Mouse (Mus musculus): Measurements from ENCODE around the gene Syap1. TPM values are rescaled to one million over a fixed set of nuclear protein-coding genes. Genes with fewer than 3 reads are reported as not detected.

The Syap1 gene
- 18.6 and 20.7 TPM in 2 replicates for polyA plus RNA-seq (2015; fragmentation: Nextera tagmentation; extraction: Ambion mirVana)

DNA sequence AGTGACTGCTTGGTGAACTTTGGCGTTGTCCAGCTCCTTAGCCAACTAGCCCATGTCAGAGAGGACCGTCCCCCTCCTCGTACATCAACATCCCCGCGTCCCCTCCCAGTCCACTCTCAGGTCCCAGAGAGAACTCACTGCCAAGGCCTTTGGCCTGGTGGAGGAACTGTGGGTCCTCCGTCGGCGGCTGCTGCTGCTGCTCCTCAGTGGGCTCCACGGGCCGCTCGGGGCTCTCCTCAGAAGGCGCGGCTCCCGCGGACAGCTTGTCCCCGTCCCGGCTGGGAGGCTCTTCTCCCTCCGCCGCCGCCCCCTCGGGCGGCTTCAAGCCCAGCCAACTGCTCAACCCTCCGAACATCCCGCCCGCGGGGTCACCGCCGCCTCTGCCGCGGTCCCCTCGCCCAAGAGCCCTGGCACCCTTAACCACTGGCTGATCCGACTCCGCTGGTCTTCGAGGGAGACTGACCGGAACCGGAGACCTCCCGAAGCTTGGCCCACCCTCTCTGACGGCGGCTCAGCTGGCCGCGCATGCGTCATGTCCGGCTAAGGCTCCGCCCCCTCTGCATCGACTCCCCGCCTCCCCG is at the start of gene Syap1:
Gene Syap1, minus strand, starts transcription at position 517 of the 581 bp plus-strand sequence.

DNA sequence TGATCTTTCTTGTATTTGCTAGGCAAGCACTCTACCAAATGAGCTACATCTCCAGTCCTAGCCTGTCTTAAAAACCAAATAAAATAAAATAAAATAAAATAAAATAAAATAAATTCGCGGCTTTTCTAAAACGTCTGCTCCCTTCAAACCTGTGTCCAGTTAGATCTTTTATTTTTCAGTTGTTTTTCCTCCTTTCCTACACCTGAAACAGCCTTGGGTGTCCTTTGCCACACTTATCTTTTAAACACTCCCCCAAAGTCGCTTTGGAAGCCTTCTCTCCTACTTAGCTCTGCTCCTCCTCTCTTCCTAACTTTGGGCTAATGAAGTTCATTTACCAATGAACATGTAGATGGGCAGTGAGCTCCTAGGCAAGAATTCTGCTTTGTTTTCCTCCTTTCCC is 12.7 kb upstream of the Syap1 start, which contains the start of gene Ctps2:
Gene Ctps2, plus strand, starts transcription at position 301 of the 400 bp plus-strand sequence.

DNA sequence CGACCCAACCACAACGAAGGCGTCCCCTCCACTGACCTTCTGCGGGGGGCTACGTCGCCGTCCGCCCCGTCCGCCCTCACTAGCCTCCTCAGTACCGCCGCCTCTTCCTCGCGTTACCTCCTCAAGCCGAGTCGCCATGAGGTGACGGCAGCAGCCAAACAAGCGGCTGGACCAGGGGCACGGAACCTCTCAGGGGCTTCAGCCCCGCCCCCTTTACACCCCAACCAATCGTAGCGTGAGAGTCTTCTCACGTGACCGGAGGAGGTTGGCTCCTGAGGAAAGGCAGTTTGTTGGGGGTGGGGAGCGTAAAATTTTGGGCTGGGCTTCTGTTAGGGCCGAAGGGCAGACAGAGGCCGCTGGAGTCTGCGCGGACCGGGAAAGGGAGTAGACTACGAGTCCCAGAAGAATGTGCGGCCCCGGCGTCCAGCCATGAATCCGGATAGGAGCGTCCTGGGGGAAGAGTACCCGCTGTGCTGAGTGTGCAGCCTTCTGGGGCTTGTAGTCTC is 59.0 kb downstream of the Syap1 start, which contains the start of gene Txlng:
Gene Txlng, minus strand, starts transcription at position 252 of the 506 bp plus-strand sequence.

MicroRNAs encoded within 50 kb of the gene (microRNA counts, 519-probe panel; counts per million panel counts)
- microRNA mmu-miR-3473 = 88.3 counts per million

Other genes with a start within 250 kb of the Syap1 start
- 0.81 and 0.89 TPM in 2 replicates for gene Reps2, start 244.8 kb downstream of the Syap1 start, polyA plus RNA-seq (2015; fragmentation: Nextera tagmentation; extraction: Ambion mirVana)
- gene Rbbp7, start 128.0 kb downstream of the Syap1 start, polyA plus RNA-seq (2015; fragmentation: Nextera tagmentation; extraction: Ambion mirVana) = 214 and 218 TPM in 2 replicates
- gene Txlng, start 59.0 kb downstream of the Syap1 start, polyA plus RNA-seq (2015; fragmentation: Nextera tagmentation; extraction: Ambion mirVana) = 7.4 and 7.7 TPM in 2 replicates
- gene Ctps2, start 12.8 kb upstream of the Syap1 start, polyA plus RNA-seq (2015; fragmentation: Nextera tagmentation; extraction: Ambion mirVana) = 24.8 and 28.6 TPM in 2 replicates
- gene S100g, start 76.2 kb upstream of the Syap1 start, polyA plus RNA-seq (2015; fragmentation: Nextera tagmentation; extraction: Ambion mirVana) = 0.57 TPM in 1 of 2 replicates, not detected in the other